Mouse (Mus musculus): ENCODE results near the gene Scpep1. TPM values are rescaled to one million over a fixed set of nuclear protein-coding genes. Genes with fewer than 3 reads are reported as not detected.
"Not testable (repeated sequence)": the region's sequence is repeated elsewhere in the genome, so short reads cannot be mapped to it uniquely, and the experiment has no call there.

Gene Scpep1
- polyA plus RNA-seq, 1 experiment from 2014 or later = 29.6 TPM

DNA sequence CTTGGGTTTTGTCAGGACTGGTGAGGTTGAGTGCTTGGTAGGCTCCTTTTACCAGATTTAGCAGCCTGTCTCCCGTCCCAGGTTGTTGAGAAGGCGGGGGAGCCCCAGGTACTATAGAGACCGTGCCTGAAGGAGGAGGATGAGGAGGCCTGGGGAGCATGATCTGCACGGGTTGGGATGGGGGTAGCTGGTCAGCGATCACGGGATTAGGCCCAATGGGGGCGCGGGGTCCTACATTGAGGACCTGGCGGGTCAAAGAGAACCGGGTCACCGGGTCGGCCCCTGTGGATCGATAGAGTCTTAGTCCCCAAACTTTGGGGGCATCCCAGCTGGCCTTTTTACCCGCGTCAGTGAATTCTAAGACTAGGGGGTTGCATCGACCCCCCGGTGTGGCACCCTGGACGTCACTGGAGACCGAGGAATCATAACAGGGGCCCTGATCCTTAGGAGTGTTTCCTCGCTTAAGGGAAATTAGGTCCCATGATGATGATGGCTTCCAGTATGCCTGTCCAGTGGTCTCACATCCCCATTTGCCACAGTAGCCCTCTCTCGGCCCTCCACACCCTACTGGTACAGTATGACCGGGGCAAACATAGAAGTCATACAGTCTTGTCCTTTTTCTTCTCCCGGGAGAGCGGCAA is 63.2 kb downstream of the Scpep1 start:
- not testable (repeated sequence) for H3K27ac ChIP-seq (replicated peaks); H3K36me3 ChIP-seq; ATAC-seq (ENCODE audit: low FRiP score); H3K9ac ChIP-seq (replicated peaks); H3K4me1 ChIP-seq; H3K9me3 ChIP-seq (replicated peaks); H3K27me3 ChIP-seq (replicated peaks); H3K4me2 ChIP-seq; H3K4me3 ChIP-seq (replicated peaks)
- WGBS = 97% methylated on average over 22 of the region's 24 CpGs

- H3K4me2 ChIP-seq = not testable (repeated sequence)
- WGBS = 97% methylated on average over 9 of the region's 12 CpGs
Observed at GRCm38 (mm10) chr11:88891446-88891845, 63.8 kb downstream of the Scpep1 start.

DNA sequence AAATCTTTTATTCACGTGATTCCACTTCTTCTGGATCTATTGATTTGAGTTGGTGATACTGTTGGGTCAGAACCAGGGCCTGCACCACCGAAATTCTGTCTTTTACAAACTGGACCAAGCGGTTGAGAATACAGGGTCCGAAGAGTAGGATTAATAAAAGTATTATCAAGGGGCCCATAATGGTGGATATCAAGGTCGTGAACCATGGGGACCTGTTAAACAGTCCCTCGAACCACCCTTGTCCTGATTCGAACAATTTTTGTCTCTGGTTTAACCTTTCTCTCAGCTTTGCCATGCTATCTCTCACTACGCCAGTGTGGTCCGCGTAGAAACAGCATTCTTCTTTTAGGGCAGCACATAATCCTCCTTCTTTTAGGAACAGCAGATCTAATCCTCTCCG is 64.4 kb downstream of the Scpep1 start:
- H3K36me3 ChIP-seq; H3K9me3 ChIP-seq (replicated peaks); H3K27me3 ChIP-seq (replicated peaks); H3K9ac ChIP-seq (replicated peaks); ATAC-seq (ENCODE audit: low FRiP score); H3K4me2 ChIP-seq; H3K4me1 ChIP-seq; H3K27ac ChIP-seq (replicated peaks); H3K4me3 ChIP-seq (replicated peaks): not testable (repeated sequence)
- WGBS = 93% methylated on average over 7 of the region's 11 CpGs

More at GRCm38 (mm10) chr11:88891446-88891845, 63.8 kb downstream of the Scpep1 start:
- H3K27ac ChIP-seq (replicated peaks); H3K9me3 ChIP-seq (replicated peaks); H3K4me1 ChIP-seq; ATAC-seq (ENCODE audit: low FRiP score); H3K4me3 ChIP-seq (replicated peaks); H3K36me3 ChIP-seq; H3K9ac ChIP-seq (replicated peaks); H3K27me3 ChIP-seq (replicated peaks): not testable (repeated sequence)

- 93% methylated on average over 2 of the region's 2 CpGs for WGBS
- ATAC-seq (ENCODE audit: low FRiP score) = no peak
- Histone ChIP-seq H3K27ac (replicated peaks) (no peak overlapping the region), H3K4me3 (replicated peaks) (no peak overlapping the region), H3K9ac (replicated peaks) (no peak overlapping the region), H3K27me3 (replicated peaks) (no peaks in the 10 kb centered on the region), H3K9me3 (replicated peaks) (no peaks in the 10 kb centered on the region), H3K36me3 (no peaks in the 10 kb centered on the region), H3K4me2 (no peak overlapping the region), H3K4me1 (no peaks in the 10 kb centered on the region)
Observed at GRCm38 (mm10) chr11:88888996-88889395, 66.3 kb downstream of the Scpep1 start.

GRCm38 (mm10) chr11:88884376-88885065 is 70.7 kb downstream of the Scpep1 start:
- Histone ChIP-seq H3K4me2 (no peak overlapping the region), H3K4me3 (replicated peaks) (no peak overlapping the region), H3K4me1 (no peaks in the 10 kb centered on the region), H3K36me3 (no peaks in the 10 kb centered on the region), H3K27me3 (replicated peaks) (no peaks in the 10 kb centered on the region), H3K9me3 (replicated peaks) (no peaks in the 10 kb centered on the region), H3K9ac (replicated peaks) (no peak overlapping the region), H3K27ac (replicated peaks) (no peak overlapping the region)
- ATAC-seq (ENCODE audit: low FRiP score) = no peak
- 74% methylated on average over 8 of the region's 8 CpGs for WGBS

- Histone ChIP-seq H3K9ac (replicated peaks) (no peak overlapping the region), H3K4me2 (no peak overlapping the region), H3K27me3 (replicated peaks) (no peaks in the 10 kb centered on the region; the same call in 1 of the 2 replicates), H3K9me3 (replicated peaks) (no peaks in the 10 kb centered on the region), H3K36me3 (no peaks in the 10 kb centered on the region), H3K27ac (replicated peaks) (no peak overlapping the region), H3K4me1 (peaks cover 8% of the 10 kb centered on the region), H3K4me3 (replicated peaks) (no peak overlapping the region)
- no peak for ATAC-seq (ENCODE audit: low FRiP score)
- WGBS = 90% methylated on average over 12 of the region's 12 CpGs
Observed at GRCm38 (mm10) chr11:88878011-88878410, 77.3 kb downstream of the Scpep1 start.

Other genes starting within 250 kb of the Scpep1 start
- 17.3 and 20.7 TPM in 2 replicates for gene Msi2, start 237.0 kb downstream of the Scpep1 start, polyA plus RNA-seq (2015; fragmentation: Nextera tagmentation; extraction: Ambion mirVana)
- 26.0 and 27.6 TPM in 2 replicates for gene Akap1, start 90.9 kb downstream of the Scpep1 start, polyA plus RNA-seq (2015; fragmentation: Nextera tagmentation; extraction: Ambion mirVana)
- gene Elobl, start 11.5 kb upstream of the Scpep1 start, polyA plus RNA-seq (2015; fragmentation: Nextera tagmentation; extraction: Ambion mirVana) = not detected in 2 replicates
- 26.0 and 28.5 TPM in 2 replicates for gene Coil, start 14.8 kb upstream of the Scpep1 start, polyA plus RNA-seq (2015; fragmentation: Nextera tagmentation; extraction: Ambion mirVana)
- gene Trim25, start 43.9 kb upstream of the Scpep1 start, polyA plus RNA-seq (2015; fragmentation: Nextera tagmentation; extraction: Ambion mirVana) = 5.5 and 13.7 TPM in 2 replicates
- gene Dgke, start 111.4 kb upstream of the Scpep1 start, polyA plus RNA-seq (2015; fragmentation: Nextera tagmentation; extraction: Ambion mirVana) = 16.0 and 17.5 TPM in 2 replicates
- gene Gm525, start 118.4 kb upstream of the Scpep1 start, polyA plus RNA-seq (2015; fragmentation: Nextera tagmentation; extraction: Ambion mirVana) = 9.3 TPM in 1 of 2 replicates, not detected in the other

Data from neural tube, embryonic 15.5 days (tissue).